Mouse (Mus musculus) midbrain, embryonic 10.5 days (tissue): ENCODE measurements at regions not wholly inside any gene's neighbourhood (a gene's known extent, or its start where the extent isn't known, plus 50 kb on each side); places are given as distances from the start of the nearest gene placed in this dataset.

Experiments
- DNase-seq: peaks from one replicate; pipeline ENCODE4 v3.0.0-alpha.2; 2017; ENCODE audit warnings: low spot score
- H3K27ac ChIP-seq: fragments of 300-500 bp; sonication (generic); replicated peaks from 2 replicates; pipeline ENCODE4 v1.5.1; 2016; ENCODE audit warnings: mild to moderate bottlenecking
- H3K27me3 ChIP-seq: fragments of 300-500 bp; sonication (generic); 2 replicates; pipeline ENCODE4 v1.6.1; 2016; ENCODE audit warnings: low read depth, mild to moderate bottlenecking; ENCODE audit not compliant: poor library complexity, severe bottlenecking
- H3K36me3 ChIP-seq: fragments of 300-500 bp; sonication (generic); 2 replicates; pipeline ENCODE4 v1.6.1; 2016; ENCODE audit warnings: mild to moderate bottlenecking, moderate library complexity
- H3K4me1 ChIP-seq: fragments of 300-500 bp; sonication (generic); 2 replicates; pipeline ENCODE4 v1.6.1; 2016
- H3K4me3 ChIP-seq: fragments of 300-500 bp; sonication (generic); 2 replicates; pipeline ENCODE4 v1.5.1; 2016; ENCODE audit warnings: mild to moderate bottlenecking, moderate library complexity
- H3K9me3 ChIP-seq: fragments of 300-500 bp; sonication (generic); replicated peaks from 2 replicates; pipeline ENCODE4 v1.6.1; 2016; ENCODE audit warnings: mild to moderate bottlenecking
- WGBS: fragments of 180-500 bp; shearing (Covaris S2); methylation state at CpG from one replicate; pipeline ENCODE4 v1.1.7; 2016; 5-methylcytosine and 5-hydroxymethylcytosine counted together

- Histone ChIP-seq H3K36me3 (no peaks in the 10 kb centered on the region), H3K27me3 (no peaks in the 10 kb centered on the region), H3K4me3 (no peak overlapping the region), H3K4me1 (no peaks in the 10 kb centered on the region), H3K27ac (no peak overlapping the region), H3K9me3 (peaks cover 5% of the 10 kb centered on the region)
- WGBS: 79% methylated on average over 10 of the region's 10 CpGs
- DNase-seq: no peak
Measured at GRCm38 (mm10) chr9:47054595-47054994, 56.1 kb downstream of the Gm4791 start.

GRCm38 (mm10) chr9:47055558-47055957 is 57.0 kb downstream of the Gm4791 start:
- Histone ChIP-seq H3K4me3 (no peak overlapping the region), H3K36me3 (no peaks in the 10 kb centered on the region), H3K27ac (no peak overlapping the region), H3K4me1 (no peaks in the 10 kb centered on the region), H3K27me3 (no peaks in the 10 kb centered on the region), H3K9me3 (no peaks in the 10 kb centered on the region)
- 88% methylated on average over 6 of the region's 6 CpGs for WGBS
- no peak for DNase-seq

- H3K9me3 ChIP-seq: no peaks in the 10 kb centered on the region
- no peak overlapping the region for H3K4me3 ChIP-seq
- 88% methylated on average over 7 of the region's 7 CpGs for WGBS
- H3K27me3 ChIP-seq: no peaks in the 10 kb centered on the region
- no peak for DNase-seq
- H3K36me3 ChIP-seq: no peaks in the 10 kb centered on the region
- H3K4me1 ChIP-seq: no peaks in the 10 kb centered on the region
- H3K27ac ChIP-seq: no peak overlapping the region
Measured at GRCm38 (mm10) chr9:47059339-47060005, 60.9 kb downstream of the Gm4791 start.

GRCm38 (mm10) chr9:47060757-47061156 is 62.2 kb downstream of the Gm4791 start:
- no peak overlapping the region for H3K4me3 ChIP-seq
- 85% methylated on average over 2 of the region's 2 CpGs for WGBS

GRCm38 (mm10) chr9:47062516-47062915 is 64.0 kb downstream of the Gm4791 start:
- H3K9me3 ChIP-seq: no peaks in the 10 kb centered on the region
- H3K27ac ChIP-seq: no peak overlapping the region
- no peaks in the 10 kb centered on the region for H3K27me3 ChIP-seq
- no peak for DNase-seq
- WGBS: 87% methylated on average over 7 of the region's 7 CpGs
- no peak overlapping the region for H3K4me3 ChIP-seq
- H3K36me3 ChIP-seq: no peaks in the 10 kb centered on the region
- H3K4me1 ChIP-seq: no peaks in the 10 kb centered on the region

More at GRCm38 (mm10) chr9:47060757-47061156, 62.2 kb downstream of the Gm4791 start:
- no peak for DNase-seq
- Histone ChIP-seq H3K27me3 (no peaks in the 10 kb centered on the region), H3K4me1 (no peaks in the 10 kb centered on the region), H3K9me3 (no peaks in the 10 kb centered on the region), H3K36me3 (no peaks in the 10 kb centered on the region), H3K27ac (no peak overlapping the region)

GRCm38 (mm10) chr9:47063751-47064150 is 65.2 kb downstream of the Gm4791 start:
- Histone ChIP-seq H3K9me3 (no peaks in the 10 kb centered on the region), H3K27ac (no peak overlapping the region), H3K27me3 (no peaks in the 10 kb centered on the region), H3K36me3 (no peaks in the 10 kb centered on the region), H3K4me1 (no peaks in the 10 kb centered on the region), H3K4me3 (no peak overlapping the region)
- 84% methylated on average over 5 of the region's 5 CpGs for WGBS
- DNase-seq: no peak

- Histone ChIP-seq H3K4me1 (peaks cover 4% of the 10 kb centered on the region), H3K36me3 (no peaks in the 10 kb centered on the region), H3K4me3 (no peak overlapping the region), H3K27me3 (no peaks in the 10 kb centered on the region), H3K9me3 (no peaks in the 10 kb centered on the region), H3K27ac (no peak overlapping the region)
- 83% methylated on average over 5 of the region's 5 CpGs for WGBS
- no peak for DNase-seq
Measured at GRCm38 (mm10) chr9:47064463-47065032, 66.0 kb downstream of the Gm4791 start.

GRCm38 (mm10) chr9:47069436-47069835 is 70.9 kb downstream of the Gm4791 start:
- no peak for DNase-seq

GRCm38 (mm10) chr9:47070958-47071357 is 72.4 kb downstream of the Gm4791 start:
- no peaks in the 10 kb centered on the region; the same call in 1 of the 2 replicates for H3K27me3 ChIP-seq

More at GRCm38 (mm10) chr9:47069436-47069835, 70.9 kb downstream of the Gm4791 start:
- Histone ChIP-seq H3K27me3 (no peaks in the 10 kb centered on the region), H3K4me3 (no peak overlapping the region), H3K27ac (no peak overlapping the region), H3K4me1 (peaks cover 13% of the 10 kb centered on the region), H3K9me3 (no peaks in the 10 kb centered on the region), H3K36me3 (no peaks in the 10 kb centered on the region)
- 36% methylated on average over 5 of the region's 5 CpGs for WGBS

GRCm38 (mm10) chr9:47076946-47077345 is 78.4 kb downstream of the Gm4791 start:
- H3K36me3 ChIP-seq: no peaks in the 10 kb centered on the region
- DNase-seq: peak; percentile 30
- peak overlapping the region; percentile 77 for H3K27ac ChIP-seq
- H3K4me3 ChIP-seq: no peak overlapping the region
- H3K27me3 ChIP-seq: peaks cover 7% of the 10 kb centered on the region; the same call in 1 of the 2 replicates
- peaks cover 30% of the 10 kb centered on the region for H3K4me1 ChIP-seq
- no peaks in the 10 kb centered on the region for H3K9me3 ChIP-seq
- 6% methylated on average over 6 of the region's 6 CpGs for WGBS

More at GRCm38 (mm10) chr9:47070958-47071357, 72.4 kb downstream of the Gm4791 start:
- Histone ChIP-seq H3K36me3 (no peaks in the 10 kb centered on the region), H3K27ac (no peak overlapping the region), H3K4me3 (no peak overlapping the region), H3K4me1 (peaks cover 24% of the 10 kb centered on the region), H3K9me3 (no peaks in the 10 kb centered on the region)
- no peak for DNase-seq
- 90% methylated on average over 5 of the region's 5 CpGs for WGBS

GRCm38 (mm10) chr9:47077416-47077815 is 78.9 kb downstream of the Gm4791 start:
- Histone ChIP-seq H3K27ac (peak overlapping the region; percentile 77), H3K4me1 (peaks cover 30% of the 10 kb centered on the region), H3K9me3 (no peaks in the 10 kb centered on the region), H3K4me3 (no peak overlapping the region), H3K27me3 (peaks cover 7% of the 10 kb centered on the region; the same call in 1 of the 2 replicates), H3K36me3 (no peaks in the 10 kb centered on the region)
- WGBS: 36% methylated on average over 2 of the region's 2 CpGs
- DNase-seq: no peak

GRCm38 (mm10) chr9:47077945-47078344 is 79.4 kb downstream of the Gm4791 start:
- WGBS: 88% methylated on average over 3 of the region's 3 CpGs
- no peak for DNase-seq
- no peak overlapping the region for H3K27ac ChIP-seq

GRCm38 (mm10) chr9:47081407-47081806 is 82.9 kb downstream of the Gm4791 start:
- H3K9me3 ChIP-seq: no peaks in the 10 kb centered on the region
- 96% methylated on average over 6 of the region's 6 CpGs for WGBS
- no peaks in the 10 kb centered on the region for H3K36me3 ChIP-seq
- no peak overlapping the region for H3K4me3 ChIP-seq
- H3K27ac ChIP-seq: no peak overlapping the region
- H3K4me1 ChIP-seq: peaks cover 18% of the 10 kb centered on the region
- H3K27me3 ChIP-seq: peaks cover 7% of the 10 kb centered on the region; the same call in 1 of the 2 replicates
- DNase-seq: no peak

More at GRCm38 (mm10) chr9:47077945-47078344, 79.4 kb downstream of the Gm4791 start:
- Histone ChIP-seq H3K27me3 (peaks cover 7% of the 10 kb centered on the region; the same call in 1 of the 2 replicates), H3K36me3 (no peaks in the 10 kb centered on the region), H3K9me3 (no peaks in the 10 kb centered on the region), H3K4me1 (peaks cover 30% of the 10 kb centered on the region), H3K4me3 (no peak overlapping the region)
